Mouse (Mus musculus): ENCODE measurements around the gene Gm20388. TPM values are rescaled to one million over a fixed set of nuclear protein-coding genes. Genes with fewer than 3 reads are reported as not detected.
A peak's percentile ranks its signal among the peaks of the same experiment; 100 is the strongest.

Gene Gm20388
- total RNA-seq, 2 experiments from 2014 or later, result 4.0 TPM; not detected in 1

DNA sequence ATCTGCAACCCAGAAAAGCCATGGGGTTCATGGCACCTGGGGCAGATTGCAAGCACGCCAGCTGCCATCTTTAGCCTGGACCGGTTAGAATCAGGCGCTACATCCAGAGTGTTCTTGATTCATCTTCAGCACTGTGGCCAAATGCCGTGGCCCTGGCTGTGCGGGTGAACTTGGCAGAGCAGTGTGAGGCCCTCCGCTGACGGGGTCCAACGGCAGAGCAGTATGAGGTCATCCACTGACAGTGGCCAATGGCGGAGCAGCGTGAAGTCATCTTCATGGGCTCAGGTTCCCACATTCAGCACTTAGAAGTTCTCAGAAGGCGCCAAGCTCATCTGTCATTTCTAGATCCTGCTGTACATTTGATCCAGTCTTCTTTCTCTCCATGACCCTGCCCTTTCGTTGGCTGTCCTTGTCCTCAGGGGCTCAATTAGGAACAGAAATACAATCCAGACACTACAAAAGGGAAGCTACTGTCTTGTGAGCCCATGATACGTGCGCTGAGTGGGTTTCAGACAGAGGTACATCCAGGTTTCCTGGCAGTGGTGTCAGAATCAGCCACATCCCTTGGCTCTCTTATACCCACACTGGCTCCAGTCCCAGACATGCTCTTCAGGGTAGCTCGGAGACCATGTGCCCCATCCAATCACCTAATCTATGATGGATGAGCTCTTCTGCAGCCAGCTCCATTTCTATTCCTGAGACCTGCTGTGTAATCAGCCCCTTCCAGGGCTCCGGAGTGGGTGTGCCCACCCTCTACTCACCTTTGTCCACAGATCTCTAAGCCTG lies 2329.8 kb downstream of the Gm20388 start:
- peak in 1 of 2 experiments; percentile 42 for DNase-seq

DNA sequence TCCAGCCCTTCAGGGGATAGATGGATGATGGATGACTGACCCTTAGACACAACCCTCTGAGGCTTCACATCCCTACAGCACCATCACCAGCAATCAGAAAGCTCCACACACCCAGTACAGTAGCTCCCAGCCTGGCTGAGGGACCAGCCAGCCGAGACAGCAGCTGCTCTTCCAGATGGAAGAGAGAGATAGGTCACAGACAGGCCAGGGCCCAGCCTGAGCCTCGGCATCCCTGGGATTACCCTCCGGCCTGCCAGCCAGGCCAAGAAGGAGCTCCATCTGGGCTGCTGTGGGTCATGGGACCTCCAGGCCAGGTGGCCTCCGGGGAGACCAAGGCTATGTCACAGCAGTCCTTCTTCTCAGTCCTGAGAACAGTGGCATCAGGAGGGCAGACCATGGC lies 2332.7 kb downstream of the Gm20388 start:
- no peak for DNase-seq

DNA sequence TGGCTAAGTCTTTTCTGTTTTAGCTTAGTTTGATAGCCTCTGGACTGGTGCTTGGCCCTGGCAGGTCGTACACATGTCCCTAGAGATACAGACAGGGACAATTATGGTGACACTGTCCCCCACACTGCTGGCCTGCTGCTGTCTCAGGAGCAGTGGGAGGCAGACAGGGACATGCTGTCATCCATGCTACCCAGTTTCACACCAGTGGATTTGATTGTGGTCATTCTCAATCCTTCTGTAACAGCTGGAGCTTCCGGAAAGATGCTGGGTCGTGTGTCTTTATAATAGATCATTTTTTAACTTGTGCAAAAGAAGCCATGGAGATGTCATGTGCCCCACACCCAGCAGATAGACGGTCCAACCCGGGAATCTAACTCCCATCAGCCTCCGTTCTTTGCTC lies 2334.5 kb downstream of the Gm20388 start:
- no peak for DNase-seq

DNA sequence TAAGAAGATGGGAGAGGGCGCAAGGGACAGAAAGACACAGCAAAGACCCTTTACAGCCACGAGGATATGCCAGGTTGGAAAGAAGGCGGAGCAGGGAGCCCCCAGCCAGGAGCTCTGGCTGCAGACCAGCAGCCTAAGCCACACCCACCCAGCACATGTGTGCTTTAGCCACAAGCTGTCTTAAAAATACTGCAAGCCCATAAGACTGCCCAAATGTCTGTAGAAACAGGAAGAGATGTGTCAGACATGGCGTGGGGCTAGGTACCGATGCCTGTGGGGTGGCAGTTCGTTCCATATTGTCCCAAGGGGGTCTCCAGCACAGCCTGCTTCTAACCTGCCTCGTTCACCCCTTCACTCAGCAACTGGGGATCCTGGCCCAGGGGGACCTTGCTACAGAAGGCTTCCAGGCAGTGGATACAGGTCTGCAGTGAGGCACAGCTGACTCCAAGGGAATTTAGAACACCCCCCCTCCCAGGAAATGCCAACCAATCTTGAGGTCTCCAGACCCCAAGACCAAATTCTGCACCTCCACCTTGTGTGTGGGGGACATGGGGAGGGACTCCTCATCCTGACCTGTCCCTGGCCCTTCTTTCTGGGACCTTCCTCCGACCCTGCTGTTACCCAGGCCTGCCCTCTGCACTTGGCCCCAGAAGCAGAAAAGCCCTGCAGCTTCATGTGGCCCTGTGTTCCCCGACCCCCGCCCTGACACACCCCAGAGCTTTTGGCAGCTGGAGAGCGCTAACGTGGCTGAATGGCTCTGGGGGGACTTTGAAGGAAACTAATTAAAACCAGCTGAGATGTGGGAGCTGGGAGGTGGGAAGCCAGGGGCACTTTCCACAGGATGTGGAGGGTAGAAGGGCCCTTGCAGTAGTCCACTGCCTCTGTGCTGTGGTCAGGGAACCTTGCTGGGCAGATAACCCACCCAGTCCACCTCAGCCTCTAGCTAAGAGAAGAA lies 2335.9 kb downstream of the Gm20388 start:
- DNase-seq, result no peak

DNA sequence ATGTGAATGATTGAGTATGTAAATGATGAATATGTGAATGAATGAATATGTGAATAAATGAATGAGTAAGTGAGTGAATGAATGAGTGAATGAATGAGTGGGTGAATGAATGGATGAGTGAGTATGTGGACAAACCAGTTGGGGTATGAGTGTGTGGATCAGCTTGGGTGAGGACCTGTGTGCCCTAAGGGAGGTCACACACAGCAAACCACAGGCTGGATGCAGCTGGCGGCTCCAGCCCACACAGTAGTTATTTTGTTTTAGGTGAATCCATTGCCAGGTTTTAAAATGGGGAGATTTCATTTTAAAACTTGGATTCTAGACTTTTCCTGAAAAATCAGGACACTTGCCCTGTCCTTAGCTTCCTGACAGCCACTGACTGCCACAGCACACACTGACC lies 2341.1 kb downstream of the Gm20388 start:
- no peak for DNase-seq

DNA sequence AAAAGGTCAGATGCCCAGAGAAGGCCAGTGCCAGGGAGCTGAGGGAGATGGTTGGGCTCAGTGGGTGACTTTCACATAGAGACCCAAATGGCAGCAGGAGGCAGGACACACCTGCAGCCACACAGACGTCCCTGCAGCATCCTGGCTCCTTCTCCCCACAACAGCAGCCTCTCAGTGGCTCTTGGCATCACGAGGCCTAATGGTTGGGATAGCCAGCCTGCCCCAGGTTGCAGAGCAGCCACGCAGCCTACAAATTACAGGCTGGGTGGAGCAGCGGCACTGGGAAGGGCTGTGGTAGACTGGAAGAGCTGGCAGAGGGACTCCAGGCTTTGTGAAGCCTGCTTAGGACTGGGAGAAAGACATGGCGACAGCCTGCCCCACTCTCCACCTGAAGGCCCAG lies 2341.7 kb downstream of the Gm20388 start:
- DNase-seq, result no peak

DNA sequence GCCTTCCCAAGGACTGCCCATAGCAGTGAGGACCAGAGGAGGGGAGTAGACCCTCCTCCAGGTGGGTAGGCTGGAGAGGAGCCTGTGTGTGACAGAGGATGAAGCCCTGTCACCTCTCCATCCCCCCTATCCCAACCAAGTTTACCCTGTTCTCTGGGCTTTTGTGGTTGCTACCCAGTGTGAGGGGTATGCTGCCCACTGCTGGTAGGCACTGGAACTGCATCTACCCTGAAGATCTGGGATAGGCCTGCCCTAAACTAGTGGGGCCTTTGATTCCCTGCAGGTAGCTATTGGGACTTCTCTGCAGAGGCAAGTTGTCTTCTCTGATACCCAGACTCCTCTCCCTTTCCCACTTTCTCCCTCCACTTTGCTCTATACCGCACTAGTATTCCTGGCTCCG lies 2348.7 kb downstream of the Gm20388 start:
- peak; percentile 68 to 91 for DNase-seq

DNA sequence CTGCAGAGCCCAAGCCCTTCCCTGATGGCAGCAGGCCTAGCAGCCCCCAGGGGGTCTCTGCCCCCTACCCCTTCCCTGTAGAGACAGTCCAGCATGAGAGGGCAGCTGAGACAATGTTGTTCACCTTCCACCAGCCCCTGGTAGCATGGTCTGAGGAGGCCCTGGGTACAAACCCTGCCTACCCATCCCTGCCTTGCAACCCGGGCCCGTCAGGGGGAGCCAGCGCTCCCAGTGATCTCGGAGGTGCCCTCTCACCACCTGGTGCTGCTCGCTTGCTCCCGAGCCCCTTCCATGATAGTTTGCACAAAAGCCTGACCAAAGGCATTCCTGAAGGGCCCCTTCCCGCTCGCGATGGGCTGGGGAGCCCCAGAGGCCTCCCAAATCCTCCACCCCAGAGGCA lies 2350.1 kb downstream of the Gm20388 start:
- no peak for DNase-seq

DNA sequence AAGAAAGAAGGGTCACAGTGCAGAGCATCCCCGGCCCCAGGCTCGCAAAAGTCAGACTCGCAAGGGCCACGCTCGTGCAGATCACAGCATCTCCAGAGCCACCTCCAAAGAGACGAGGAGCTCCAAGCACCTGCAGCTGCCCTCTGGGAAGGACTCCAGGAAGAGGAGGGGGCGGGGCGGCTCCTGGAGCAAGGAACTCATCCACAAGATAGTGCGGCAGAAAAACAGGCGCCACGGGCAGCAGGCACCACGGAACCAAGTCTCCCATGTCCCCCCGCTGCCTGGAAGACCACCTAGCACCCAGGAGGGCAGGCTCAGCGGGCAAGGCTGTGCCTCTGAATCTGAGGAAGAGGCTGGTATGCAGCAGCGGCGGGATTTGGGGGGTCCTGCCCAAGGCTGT lies 2352.2 kb downstream of the Gm20388 start:
- DNase-seq, result no peak

DNA sequence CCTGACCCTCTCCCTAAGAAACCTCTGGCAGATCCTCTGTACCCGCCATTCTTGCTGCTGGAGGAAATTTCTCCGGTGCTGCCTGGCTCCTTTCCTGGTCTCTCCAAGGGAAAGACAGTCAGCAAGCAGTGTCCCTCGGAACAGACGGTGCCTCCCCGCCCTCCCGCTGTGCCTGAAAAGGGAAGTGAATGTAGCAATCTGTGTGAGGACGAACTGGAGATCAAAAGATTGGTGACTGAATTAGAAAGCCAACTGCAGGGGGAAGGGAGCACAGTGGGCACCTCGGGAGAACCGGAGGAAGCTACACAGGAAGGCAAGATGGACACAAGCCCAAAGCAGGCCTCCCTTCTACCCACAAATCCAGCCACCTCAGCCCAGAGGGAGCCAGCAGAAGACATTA lies 2353.6 kb downstream of the Gm20388 start:
- peak in 1 of 2 experiments; percentile 43 for DNase-seq

DNA sequence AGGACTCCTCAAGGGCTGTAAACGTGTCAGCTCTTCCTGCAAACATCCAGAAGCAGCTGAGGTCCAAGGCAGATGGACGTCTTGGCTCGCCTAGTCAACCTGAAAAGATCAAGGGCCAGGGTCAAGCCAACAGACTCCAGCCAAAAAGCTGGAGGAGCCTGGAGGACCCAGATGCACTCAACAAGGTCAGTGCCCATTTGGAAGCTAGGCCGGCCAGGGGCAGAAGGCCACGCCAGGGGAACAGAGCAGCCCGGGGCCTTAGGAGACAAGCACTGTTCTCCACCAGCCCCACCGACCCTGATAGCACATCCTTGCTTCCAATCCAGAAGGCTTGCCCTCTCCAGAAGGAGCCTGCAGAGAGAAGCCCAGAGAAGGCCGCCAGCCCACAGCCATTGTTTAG lies 2354.9 kb downstream of the Gm20388 start:
- no peak for DNase-seq

DNA sequence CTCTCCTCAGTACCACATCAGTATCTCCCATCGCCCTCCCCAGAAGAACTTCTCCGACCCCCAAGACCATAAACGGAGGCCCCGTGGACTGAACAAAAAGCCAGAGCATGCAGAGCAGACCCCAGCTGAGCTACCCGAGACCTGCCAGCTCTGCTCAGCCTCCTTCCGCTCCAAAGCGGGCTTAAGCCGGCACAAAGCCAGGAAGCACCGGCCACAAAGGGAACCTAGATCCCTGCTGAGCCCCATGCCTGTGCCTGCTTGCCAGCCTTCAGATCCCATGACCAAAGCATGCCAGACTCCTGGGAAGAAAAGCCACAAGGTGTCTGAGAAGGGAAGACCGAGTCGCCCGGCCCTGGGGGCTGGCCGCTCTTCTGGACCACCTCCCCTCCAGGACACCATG lies 2356.2 kb downstream of the Gm20388 start:
- no peak for DNase-seq

DNA sequence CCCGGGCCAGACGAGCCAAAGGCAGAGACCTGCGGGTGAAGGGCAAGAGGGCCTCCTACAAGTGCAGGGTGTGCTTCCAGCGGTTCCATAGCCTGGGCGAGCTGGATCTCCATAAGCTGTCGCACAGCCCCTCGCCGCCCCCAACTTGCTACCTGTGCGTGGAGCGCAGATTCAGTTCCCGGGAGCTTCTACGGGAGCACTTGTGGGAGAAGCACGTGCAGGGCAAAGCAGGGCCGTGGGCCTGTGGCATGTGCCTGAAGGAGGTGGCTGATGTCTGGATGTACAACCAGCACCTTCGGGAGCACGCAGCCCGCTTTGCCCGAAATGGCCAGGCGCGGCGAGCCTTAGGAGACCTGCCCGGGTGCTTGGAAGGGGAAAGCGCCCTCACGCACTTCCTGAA lies 2358.2 kb downstream of the Gm20388 start:
- no peak for DNase-seq

DNA sequence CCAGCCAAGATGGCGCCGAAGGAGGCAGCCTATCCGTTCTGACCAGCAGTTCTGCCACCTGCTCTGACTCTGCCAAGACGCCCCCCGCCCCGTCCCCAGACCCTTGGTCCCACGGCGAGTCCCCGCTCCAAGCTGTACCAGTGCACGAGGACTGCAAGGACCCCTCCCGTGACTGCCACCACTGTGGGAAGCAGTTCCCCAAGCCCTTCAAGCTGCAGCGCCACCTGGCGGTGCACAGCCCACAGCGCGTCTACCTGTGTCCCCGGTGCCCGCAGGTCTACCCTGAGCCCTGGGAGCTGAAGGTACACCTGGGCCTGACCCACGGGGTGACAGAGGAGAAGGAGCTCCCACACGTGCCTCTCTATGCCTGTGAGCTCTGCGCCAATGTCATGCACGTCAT lies 2358.8 kb downstream of the Gm20388 start:
- DNase-seq, result peak; percentile 62 to 82

DNA sequence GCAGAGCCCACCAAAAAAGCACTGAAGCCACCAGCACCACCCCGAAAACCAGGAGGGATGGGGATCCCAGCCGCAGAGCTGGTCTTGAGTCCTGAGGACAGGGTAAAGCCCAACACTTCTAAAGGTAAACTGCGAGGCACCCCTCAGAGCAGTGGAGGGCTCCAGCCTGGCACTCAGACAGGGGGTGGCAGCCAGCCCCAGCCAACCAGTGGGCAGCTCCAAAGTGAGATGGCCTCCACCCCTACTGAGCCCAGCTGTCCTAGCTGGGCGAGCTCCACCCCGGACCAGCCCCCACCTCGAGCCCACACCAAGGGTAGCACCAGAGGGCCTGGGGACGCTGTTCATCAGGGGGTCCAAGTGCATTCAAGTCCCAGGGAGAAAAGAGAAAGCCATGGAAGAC lies 2359.9 kb downstream of the Gm20388 start:
- no peak for DNase-seq

DNA sequence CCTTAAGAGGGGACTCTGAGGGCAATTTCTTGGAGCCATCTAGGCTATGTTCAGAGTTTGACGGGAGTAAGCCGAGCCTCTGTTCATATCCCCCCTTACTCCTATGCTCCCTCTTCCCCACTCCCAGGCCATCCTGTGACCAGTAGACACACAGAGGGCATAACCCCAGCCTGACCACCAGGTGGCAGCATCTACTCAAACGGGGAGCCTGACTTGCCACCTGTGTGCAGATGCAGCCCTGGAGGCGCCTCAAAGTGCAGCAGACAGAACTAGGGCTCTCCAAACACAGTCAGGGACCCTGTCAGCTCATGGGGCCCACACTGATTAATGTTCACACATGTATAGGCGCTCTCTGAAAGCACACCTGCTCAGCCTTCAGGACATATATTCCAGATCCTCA lies 2362.5 kb downstream of the Gm20388 start:
- peak; percentile 80 to 90 for DNase-seq

DNA sequence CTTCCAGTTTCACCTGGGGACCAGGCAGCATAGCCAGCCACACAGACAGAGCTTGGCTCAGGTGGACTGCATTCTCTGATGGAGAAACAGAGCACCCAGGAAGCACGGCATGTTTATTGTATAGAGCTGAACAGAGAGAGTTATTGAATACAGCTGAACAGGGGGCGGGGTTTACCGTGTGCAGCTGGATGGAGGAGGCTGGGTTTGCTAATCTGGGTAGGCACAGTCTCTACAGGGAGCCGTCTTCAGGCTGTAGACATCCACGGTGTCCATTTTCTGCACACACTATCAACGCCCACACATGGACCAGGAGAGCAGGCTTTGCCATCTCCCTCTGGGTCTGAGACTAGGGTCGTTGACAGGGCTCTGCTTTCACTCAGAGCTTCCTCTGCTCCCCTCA lies 2363.2 kb downstream of the Gm20388 start:
- no peak for DNase-seq

DNA sequence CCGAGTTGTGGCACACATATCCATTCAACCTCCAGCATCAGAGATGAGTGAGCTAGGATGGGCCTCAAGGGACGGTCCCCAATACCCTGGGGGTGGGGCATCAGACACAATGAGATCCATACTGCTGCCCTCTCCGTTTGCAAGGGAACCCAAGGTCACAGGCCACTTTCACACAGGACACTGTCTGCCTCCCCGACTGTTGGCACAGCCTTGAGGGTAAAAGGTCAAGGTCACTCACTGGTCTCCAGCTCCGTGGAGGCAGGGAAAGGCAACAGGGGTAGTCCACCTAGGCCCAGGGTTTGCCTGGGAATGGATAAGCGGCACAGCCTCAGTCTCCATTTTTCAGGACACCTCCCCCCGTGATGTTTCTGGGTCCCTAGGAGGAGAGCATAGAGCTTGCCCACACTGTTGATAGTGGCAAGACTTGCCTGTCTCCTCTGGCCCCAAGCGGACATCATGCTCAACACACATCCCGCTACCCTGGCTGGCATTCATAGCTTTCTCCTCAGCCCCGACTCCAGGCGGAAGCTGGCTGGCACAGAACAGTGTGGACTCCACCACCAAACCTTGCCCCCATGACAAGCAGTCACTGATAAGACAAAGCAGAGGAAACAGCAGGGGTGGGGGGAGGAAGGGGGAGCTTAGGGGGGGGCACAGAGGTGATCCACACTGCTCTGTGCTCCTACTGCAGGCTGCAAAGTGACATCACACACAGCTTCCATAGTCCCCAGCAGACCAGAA lies 2364.2 kb downstream of the Gm20388 start:
- no peak for DNase-seq

DNA sequence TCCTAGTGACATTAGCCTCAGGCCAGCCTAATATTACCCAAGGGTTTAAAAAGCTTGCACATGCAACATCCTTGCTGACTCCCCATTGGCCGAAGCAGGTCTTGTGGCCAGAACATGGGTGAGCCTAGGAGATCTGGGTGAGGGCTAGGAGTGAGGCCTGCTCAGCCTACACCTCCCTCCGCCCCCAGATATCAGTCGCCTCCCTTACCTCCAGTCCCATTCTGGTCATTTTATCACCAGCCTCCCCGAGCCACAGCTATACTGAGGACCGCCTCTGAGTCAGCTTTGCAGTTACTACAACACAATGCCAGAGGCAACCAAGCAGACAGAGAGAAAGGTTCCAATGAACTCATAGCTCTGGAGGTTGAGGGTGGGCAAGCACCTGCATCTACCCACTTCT lies 2365.7 kb downstream of the Gm20388 start:
- DNase-seq, result no peak

DNA sequence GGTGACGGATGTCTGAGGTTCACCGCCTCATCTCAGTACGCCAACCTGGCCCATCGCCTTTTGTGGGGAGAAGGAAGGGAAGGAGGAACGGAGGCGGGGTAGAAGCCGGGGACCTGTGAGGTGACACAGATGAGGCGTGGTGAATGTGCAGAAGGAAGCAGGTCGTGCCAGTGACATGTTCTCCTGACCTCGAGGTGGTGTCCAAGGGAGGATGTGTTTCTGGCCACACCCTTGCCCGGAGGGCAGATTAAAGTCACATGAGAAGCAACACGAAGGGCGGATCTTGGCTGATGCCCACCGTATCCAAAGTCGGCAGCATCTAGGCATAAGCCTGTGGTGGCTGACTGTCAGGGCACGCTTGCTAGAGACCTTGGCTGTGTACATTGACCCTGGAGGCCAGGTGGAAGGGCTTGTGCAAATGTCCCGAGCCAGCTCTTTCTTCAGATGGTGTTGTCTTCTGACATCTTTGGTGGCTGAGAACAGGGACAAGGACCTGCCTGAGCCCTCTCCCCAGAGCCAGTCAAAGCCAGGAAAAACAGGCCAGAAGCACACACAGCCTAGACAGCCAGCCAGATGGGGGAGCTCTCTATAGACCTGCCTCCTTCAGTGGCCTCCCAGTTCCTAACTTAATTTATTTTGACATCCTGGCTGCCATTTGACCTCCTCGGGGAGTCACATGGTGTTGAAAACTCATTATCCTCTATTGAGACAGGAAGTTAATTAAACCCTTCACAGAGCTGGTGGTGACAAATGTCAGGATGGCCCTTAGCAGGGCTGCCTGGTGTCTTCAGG lies 2366.8 kb downstream of the Gm20388 start:
- peak in 1 of 2 experiments; percentile 42 for DNase-seq

DNA sequence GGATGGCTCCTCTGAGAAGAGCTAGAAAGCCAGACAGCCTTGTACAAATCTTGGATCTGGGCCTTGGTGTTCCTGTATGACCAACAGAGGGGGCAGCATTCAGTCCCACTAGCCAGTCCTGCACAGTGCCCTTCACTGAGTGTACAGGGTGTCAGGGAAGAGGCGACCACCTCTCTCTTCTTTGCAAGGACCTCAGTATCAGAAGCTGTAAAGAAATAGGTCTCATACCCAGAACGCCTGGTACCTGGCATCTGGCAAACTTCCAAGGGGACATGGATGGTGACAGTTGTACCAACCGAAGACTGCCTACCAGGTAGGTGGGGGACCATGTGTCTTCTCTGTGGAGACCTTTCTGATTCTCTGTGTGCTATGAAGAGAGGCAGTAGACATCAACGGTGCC lies 2369.5 kb downstream of the Gm20388 start:
- no peak for DNase-seq
